Mouse (Mus musculus) retina, adult 2 months (tissue): ENCODE measurements around the gene Fmnl1.
"Not testable (repeated sequence)": the region's sequence is repeated elsewhere in the genome, so short reads cannot be mapped to it uniquely, and the experiment has no call there.

ENCODE experiments used
- DNase-seq: peaks from one replicate; pipeline ENCODE4 v3.0.0-alpha.2; 2012; ENCODE audit warnings: low read depth, low spot score

The Fmnl1 gene

GRCm38 (mm10) chr11:103222718-103223117, 51.8 kb downstream of the Fmnl1 start:
- not testable (repeated sequence) for DNase-seq

- DNase-seq, result no peak
These were observed 52.5 kb downstream of the Fmnl1 start for GRCm38 (mm10) chr11:103223444-103223843.

- no peak for DNase-seq
These were observed 53.1 kb downstream of the Fmnl1 start for GRCm38 (mm10) chr11:103223951-103224456.

DNA sequence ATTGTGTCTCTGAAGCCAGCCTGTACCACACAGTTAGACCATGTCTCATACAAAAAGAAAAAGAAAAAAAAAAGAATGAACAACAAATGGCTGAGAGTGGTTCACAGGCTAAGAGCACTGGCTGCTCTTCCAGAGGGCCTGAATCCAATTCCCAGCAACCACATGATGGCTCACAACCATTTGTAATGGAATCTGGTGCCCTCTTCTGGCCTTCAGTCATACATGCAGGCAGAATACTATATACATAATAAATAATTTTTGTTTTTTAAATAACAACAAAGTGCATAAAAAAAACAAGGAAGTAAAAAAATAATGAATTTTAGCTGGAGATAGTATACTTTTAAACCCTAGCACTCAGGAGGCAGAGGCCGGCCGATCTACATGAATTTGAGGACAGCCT, 58.7 kb downstream of the Fmnl1 start:
- no peak for DNase-seq

GRCm38 (mm10) chr11:103230626-103231025, 59.7 kb downstream of the Fmnl1 start:
- DNase-seq, result no peak

- DNase-seq, result no peak
These were observed 60.5 kb downstream of the Fmnl1 start for GRCm38 (mm10) chr11:103231367-103231766.

- no peak for DNase-seq
These were observed 62.1 kb downstream of the Fmnl1 start for GRCm38 (mm10) chr11:103232966-103233365.

GRCm38 (mm10) chr11:103234447-103234846, 63.5 kb downstream of the Fmnl1 start:
- DNase-seq, result no peak

- DNase-seq, result no peak
These were observed 64.8 kb downstream of the Fmnl1 start for GRCm38 (mm10) chr11:103235702-103236101.

DNA sequence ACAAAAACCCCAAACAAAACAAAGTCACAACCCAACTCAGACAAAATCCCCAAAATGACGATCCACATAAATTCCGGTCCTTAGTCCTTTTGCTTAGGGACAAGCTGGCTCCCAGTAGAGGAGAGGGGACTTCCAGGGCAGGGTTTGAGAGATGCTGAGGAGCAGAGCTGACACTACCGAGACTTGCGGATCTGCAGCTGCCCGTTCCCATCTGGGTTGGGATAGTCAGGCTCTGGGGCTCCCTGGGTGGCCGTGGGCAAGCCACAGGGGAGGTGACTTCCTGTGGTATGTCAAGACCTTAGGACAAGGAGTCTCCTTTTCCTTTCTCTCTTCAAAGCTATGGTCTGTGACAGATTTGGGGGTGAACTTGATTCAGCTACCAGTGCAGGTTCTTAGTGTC, 65.5 kb downstream of the Fmnl1 start:
- no peak for DNase-seq

GRCm38 (mm10) chr11:103236903-103237302, 66.0 kb downstream of the Fmnl1 start:
- no peak for DNase-seq

DNA sequence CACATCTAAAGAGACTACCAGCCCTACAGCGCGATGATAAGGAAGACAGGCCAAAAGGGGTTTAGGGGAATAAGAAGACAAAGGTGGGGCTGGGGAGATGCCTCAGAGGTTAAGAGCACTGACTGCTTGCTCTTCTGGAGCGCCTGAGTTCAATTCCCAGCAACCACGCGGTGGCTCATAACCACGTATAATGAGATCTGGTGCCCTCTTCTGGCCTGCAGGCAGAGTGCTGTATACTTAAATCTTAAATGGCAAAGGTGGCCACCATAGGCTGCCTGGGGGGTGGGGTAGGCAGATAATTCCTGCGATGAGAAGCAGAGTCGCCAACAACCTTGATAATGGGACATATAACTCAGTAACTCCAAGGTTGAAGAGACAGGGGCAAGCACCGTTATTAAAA, 66.8 kb downstream of the Fmnl1 start:
- no peak for DNase-seq

DNA sequence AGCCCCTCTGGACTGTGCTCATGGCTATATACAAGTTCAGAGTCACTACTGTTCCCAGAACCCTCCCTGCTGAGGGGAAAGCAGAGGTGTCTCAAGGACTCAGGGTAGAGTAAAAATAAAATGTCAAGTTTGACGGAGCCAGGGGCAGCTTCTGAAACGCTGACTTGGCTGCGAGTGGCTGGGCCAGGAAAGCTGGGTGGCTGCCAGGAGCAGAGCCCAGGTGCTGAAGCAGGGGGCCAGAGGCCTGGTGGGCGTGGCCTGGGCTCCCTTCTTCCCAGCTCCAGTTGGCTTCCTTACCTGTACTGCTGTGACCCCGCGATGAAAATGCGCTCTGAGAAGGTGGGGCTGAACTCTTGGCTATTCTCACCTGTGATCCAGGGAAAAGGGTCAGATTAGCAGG, 69.8 kb downstream of the Fmnl1 start:
- no peak for DNase-seq

- DNase-seq, result no peak
These were observed 73.9 kb downstream of the Fmnl1 start for GRCm38 (mm10) chr11:103244856-103245255.

GRCm38 (mm10) chr11:103246081-103246730, 75.3 kb downstream of the Fmnl1 start:
- DNase-seq, result no peak

GRCm38 (mm10) chr11:103246731-103247290, 75.9 kb downstream of the Fmnl1 start:
- DNase-seq, result no peak

DNA sequence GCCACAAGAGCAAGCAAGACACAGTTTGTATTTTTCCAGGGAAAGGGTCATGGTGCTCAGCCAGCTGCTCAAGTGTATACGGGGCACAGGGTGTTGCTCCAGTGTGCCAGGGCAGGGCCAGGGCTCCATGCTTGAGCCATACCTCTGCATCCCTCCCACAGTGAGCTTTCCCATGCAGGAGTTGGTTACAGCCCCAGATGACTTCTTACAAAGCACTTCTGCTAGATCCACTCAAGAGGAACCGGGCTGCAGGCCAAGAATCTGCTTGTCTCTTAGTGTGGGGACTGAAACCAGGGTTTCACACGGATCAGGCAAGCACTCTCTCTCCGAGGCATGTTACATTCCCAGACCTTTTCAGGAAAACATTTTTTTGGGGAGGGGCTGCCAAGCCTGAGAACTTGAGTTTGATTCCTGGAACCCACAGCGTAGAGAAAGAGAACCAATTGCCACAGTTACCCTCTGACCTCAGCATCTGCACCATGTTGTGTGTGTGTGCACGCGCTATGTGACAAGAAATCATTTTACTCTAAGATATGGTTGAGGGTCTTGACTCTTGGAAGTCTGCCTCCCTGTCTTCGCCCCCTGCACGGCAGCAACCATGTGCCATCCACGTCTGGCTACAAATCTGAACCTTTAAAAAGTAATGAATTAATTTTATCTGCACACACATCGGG, 76.7 kb downstream of the Fmnl1 start:
- no peak for DNase-seq
